Mouse (Mus musculus) ovary, postnatal 10 days (tissue): ENCODE measurements around the gene Il17ra.

Experiments used
- DNase-seq: peaks from one replicate; pipeline ENCODE4 v3.0.0; 2022; ENCODE audit warnings: low spot score

Il17ra gene

GRCm38 (mm10) chr6:120471991-120472441 lies 9.0 kb downstream of the Il17ra start:
- no peak for DNase-seq

GRCm38 (mm10) chr6:120472455-120473140 lies 9.6 kb downstream of the Il17ra start:
- no peak for DNase-seq

- DNase-seq: no peak
Observed at GRCm38 (mm10) chr6:120473427-120473826, 10.4 kb downstream of the Il17ra start.

GRCm38 (mm10) chr6:120475288-120475687 lies 12.2 kb downstream of the Il17ra start:
- no peak for DNase-seq

DNA sequence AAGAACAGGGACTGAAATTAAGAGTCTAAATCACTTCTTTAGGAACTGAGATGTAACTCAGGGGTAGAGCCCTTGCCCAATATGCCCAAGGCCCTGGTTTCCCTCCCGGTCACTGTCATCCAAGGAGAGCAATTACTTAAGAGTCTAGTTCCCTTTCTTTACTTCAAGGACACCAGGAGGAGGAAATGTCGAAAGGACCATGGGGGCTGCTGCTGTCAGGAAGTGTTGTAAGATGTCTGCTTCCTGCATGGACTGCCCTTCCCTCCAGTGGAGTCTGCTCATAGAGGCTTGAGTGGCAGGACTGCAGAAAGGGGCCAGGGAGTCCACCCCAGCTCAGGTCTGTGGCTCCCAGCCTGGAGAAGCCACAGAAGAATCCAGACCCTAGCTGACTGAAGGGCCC lies 16.3 kb downstream of the Il17ra start:
- DNase-seq: no peak

DNA sequence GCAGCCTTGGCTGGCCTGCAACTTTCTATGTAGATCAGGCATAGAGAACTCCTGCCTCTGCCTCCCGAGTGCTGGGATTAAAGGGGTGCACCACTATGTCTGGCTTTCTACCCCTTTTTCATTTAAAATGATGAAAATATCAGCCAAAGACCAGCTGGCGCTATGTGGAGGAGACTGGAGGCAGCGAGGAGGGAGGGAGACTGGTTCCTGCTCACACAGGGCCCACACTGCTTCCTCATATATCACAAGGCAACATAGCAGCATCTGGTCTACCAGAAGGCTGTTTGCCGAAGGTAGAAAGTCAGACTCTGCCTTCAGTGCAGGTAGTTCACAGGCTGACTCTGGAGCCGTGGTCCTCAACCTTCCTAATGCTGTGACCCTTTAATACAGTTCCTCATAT lies 17.3 kb downstream of the Il17ra start:
- no peak for DNase-seq

DNA sequence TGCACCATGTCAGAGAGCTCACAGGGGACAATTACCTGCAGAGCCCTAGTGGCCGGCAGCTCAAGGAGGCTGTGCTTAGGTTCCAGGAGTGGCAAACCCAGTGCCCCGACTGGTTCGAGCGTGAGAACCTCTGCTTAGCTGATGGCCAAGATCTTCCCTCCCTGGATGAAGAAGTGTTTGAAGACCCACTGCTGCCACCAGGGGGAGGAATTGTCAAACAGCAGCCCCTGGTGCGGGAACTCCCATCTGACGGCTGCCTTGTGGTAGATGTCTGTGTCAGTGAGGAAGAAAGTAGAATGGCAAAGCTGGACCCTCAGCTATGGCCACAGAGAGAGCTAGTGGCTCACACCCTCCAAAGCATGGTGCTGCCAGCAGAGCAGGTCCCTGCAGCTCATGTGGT lies 18.5 kb downstream of the Il17ra start:
- no peak for DNase-seq

GRCm38 (mm10) chr6:120482021-120482420 lies 19.0 kb downstream of the Il17ra start:
- DNase-seq: no peak

DNA sequence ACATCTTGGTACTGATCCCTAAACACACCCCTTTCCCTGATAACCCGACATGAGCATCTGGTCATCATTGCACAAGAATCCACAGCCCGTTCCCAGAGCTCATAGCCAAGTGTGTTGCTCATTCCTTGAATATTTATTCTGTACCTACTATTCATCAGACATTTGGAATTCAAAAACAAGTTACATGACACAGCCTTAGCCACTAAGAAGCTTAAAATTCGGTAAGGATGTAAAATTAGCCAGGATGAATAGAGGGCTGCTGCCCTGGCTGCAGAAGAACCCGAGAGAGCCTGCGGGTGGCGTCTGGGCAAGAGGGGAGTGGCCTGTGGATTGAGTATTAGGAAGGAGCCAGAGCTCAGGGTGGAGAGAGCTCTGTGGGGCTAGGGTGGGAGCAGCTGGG lies 19.7 kb downstream of the Il17ra start:
- DNase-seq: no peak

GRCm38 (mm10) chr6:120483211-120483626 lies 20.2 kb downstream of the Il17ra start:
- DNase-seq: no peak

DNA sequence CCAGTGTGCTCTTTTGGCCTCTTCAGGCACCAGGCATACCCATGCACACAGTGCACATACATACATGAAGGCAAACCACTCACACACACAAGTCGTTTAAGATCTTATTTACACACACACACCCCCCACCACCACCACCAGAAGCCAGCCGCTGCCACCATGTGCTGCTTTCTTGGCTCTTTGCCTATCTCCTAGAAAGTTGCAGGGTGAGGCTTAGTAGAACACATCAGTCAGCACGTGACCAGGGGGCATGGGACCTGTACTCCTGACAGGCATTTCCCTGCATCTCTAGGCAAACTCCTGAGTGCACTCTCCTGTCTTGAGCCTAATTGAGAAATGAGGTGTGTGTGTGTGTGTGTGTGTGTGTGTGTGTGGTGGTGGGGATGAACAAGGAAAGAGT lies 22.0 kb downstream of the Il17ra start:
- no peak for DNase-seq

DNA sequence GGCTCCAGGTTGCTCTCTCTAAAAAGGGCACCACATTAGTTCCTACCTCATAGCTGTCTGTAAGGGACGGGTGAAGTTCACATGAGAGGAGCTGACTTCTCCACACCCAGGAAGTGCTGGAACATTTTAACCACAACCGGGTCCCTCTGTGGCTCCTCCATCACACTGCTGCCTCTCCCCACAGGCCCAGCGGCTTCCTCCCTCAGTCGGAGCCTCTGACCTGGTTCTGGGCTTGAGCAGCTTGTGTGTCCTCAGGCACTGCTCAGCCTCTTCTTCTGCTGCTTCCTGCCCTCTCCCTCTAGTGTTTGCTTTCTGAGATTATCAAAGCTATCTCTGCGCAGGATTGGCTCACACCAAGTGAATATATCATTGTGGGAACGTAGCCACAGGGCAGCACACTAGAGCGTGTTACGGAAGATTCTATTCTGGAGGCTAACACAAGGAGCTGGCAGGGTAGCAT lies 23.0 kb downstream of the Il17ra start:
- DNase-seq: no peak

DNA sequence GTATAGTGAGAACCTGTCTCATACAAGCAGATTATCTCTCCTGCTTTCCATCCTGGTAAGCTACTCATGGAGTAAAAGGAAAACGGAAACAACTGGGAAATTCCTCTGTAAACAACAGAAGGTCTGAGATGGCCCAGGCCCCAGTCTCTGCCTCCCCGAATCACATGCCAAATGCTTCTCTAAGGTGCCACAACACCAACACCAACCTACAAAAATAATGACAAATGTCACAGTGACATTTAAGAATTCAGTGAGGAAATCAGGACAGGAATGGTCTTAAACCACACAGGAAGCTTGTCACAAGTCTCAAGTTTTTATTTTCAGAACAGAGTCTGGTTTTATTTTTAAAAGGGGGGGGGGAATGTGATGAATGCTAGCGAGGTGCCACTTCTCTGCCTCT lies 25.6 kb downstream of the Il17ra start:
- DNase-seq: no peak

DNA sequence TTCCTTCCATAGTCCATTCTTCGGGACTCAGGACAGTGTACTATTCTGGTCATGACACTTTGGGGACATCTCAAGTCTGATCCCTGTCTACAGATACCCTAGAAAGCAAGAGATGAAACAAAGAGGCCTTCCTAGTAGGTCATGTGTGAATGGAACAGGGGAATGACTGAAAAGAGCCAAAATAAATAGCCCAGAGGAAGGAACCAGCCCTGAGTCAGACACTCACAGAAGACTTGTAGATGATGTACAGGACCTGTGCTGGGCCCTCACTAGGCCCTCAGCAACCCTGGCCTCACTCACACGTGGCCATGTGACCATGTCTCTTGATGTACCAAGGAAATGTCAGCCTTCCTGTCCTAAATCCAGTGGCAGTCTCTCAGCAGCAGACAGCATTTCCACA lies 26.4 kb downstream of the Il17ra start:
- DNase-seq: no peak

DNA sequence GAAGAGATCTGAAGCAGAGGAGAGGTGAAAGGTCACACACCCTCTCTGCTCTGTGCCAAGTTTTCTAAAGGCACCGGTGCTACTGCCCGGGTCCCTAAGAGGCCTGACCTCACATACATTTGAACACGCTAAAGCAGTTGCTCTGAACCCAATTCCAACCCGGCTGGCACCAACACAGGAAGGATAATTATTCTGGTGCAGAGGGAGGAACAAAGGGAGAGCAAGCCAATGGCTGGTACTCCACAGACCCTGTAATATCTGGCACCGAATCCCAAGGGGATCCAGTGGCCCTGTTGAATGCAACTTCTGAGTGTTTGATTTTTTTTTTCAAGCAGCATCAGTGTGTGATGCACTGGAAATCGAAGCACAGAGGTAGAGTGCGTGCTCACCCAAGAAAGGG lies 28.0 kb downstream of the Il17ra start:
- DNase-seq: no peak

DNA sequence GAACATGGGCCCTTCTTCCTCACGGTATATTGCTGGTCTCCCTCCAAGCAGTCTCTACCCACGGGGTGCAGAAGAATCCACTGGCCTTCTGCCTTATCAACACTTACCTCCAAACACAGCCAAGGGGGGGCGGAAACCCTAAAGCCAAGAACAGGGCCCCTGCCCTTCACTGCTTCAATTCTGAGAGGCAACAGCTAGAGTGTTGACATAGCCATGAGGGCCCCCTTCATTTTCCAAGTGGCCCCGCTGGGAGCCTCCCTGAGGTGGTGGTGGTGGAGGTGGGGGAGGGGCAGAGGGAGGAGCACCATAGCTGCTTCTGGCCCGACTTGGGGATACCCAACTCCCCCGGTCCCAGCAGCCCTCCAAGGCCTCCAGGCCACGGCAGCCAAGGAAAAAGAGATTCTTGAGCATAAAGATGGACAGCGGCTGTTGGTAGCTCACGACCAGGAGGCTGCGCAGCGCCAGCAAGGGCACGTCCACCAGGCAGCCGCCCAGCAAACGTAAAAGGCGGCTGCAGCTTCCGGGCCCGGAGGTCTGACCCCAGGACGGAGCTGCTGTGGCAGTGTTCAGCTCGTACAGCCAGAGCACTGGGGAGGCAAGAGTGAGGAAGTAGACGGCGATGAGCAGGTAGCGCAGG lies 28.9 kb downstream of the Il17ra start:
- DNase-seq: no peak

GRCm38 (mm10) chr6:120492499-120493373 lies 29.7 kb downstream of the Il17ra start:
- no peak for DNase-seq

GRCm38 (mm10) chr6:120493374-120494181 lies 30.5 kb downstream of the Il17ra start, which contains the start of gene Tmem121b:
TSS of gene Tmem121b (minus strand) at chr6:120493807.
- DNase-seq: peak; percentile 35

DNA sequence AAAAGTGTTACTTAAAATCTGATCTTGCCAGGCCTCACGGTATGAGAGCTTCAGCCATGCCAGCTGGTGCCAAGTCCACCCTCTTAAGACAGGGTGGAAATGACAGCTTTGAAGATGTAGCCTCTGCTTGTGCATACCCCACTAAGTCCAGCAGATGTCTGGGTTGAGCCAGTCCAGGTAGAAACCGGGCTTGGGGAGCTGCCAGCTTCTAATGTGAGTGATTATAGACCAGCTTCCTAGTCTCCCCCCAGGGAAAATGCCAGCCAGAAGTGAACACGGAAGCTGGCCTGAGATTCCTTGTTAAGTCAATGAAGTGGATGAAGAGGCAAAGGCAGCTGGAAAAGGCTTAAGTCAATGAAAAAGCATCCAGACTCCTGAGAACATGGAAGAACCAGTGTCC lies 33.5 kb downstream of the Il17ra start:
- no peak for DNase-seq

DNA sequence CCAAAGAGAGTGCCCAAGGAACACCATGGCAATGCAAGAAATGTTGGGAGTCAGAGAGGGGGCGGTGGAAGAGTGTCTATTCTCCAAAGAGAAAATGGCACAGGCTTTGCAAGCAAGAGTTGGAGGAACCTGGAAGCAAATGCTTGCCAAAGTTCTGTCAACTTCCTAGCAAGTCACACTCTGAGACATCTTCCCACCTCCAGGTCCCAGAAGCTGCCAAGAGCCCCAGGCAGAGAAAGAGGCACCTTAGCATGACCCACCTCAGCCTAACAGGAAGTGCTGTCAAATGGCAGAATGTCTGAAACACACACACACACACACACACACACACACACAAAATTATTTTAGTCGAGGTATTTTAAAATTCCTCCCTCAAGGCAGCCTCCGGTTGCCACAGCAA lies 41.0 kb downstream of the Il17ra start:
- no peak for DNase-seq

DNA sequence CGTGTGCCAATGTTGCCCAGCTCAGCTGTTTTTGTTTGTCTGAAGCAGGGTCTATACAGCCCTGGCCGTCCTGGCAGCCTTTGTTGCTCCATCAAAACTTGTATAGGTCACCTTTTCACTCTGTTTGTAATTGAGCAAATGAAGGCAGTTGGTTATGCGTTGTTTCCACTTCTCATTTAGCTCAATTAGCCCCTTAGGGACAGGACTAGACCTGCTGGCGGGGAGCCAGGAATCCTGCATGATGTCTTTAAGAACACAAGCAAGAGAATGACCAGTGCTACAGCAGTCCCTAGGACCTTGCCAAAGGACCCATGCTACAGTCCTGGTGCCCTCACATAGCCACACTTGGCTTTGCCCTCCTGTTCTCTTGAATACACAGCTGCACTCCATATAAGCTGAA lies 42.5 kb downstream of the Il17ra start:
- DNase-seq: no peak

DNA sequence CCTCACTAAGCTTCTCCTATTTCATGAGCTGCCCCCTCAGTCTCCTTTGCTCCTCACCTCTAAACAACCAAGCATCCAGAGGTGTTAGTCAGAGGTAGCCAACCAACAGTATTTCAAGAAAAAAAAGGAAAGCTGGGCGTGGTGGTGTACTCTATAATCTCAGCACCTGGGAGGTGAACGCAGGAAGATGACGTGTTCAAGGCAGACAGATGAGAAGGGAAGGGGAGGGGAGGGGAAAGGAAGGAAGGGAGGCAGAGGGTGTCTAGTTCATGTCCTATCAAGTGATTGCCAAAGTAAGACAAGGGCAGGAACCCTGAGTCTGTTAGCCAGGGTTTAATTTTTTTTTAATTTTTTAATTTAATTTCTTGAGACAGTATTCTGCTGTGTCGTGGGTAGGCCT lies 45.6 kb downstream of the Il17ra start:
- DNase-seq: no peak
